Mouse (Mus musculus): Measurements from ENCODE around the gene Rhox13. TPM values are rescaled to one million over a fixed set of nuclear protein-coding genes. Genes with fewer than 3 reads are reported as not detected.
A peak's percentile ranks its signal among the peaks of the same experiment; 100 is the strongest.

Gene Rhox13
- not detected in 2 replicates for polyA plus RNA-seq (2016; fragmentation: Nextera tagmentation; extraction: Ambion mirVana)

GRCm38 (mm10) chrX:38120982-38121381 lies at the start of gene Rhox13:
Rhox13 (plus strand) TSS chrX:38121219.
- no peaks in the 10 kb centered on the region for H3K36me3 ChIP-seq
- H3K9me3 ChIP-seq (replicated peaks), result peaks cover 6% of the 10 kb centered on the region; the same call in 1 of the 2 replicates
- H3K4me3 ChIP-seq, result no peak within 1 kb of the TSS
- WGBS, result 94% methylated on average over 20 of the region's 20 CpGs
- H3K4me1 ChIP-seq, result no peaks in the 10 kb centered on the region
- DNase-seq (ENCODE audit: low spot score), result no peak
- no peaks in the 10 kb centered on the region for H3K27me3 ChIP-seq (ENCODE audit: low read depth, poor library complexity, severe bottlenecking)
- no peak within 1 kb of the TSS for H3K27ac ChIP-seq

- Histone ChIP-seq H3K27me3 (ENCODE audit: low read depth, poor library complexity, severe bottlenecking) (no peaks in the 10 kb centered on the region), H3K4me1 (no peaks in the 10 kb centered on the region), H3K36me3 (no peaks in the 10 kb centered on the region), H3K4me3 (no peak overlapping the region), H3K9me3 (replicated peaks) (no peaks in the 10 kb centered on the region), H3K27ac (no peak overlapping the region)
- 16% methylated on average over 12 of the region's 12 CpGs for WGBS
- peak; percentile 56 for DNase-seq (ENCODE audit: low spot score)
Observed at GRCm38 (mm10) chrX:38084226-38084625, 36.8 kb upstream of the Rhox13 start.

GRCm38 (mm10) chrX:38085041-38085440 lies 36.0 kb upstream of the Rhox13 start, which contains the start of gene Rhox11:
Rhox11 (minus strand) TSS chrX:38085141.
- Histone ChIP-seq H3K4me3 (no peak within 1 kb of the TSS), H3K9me3 (replicated peaks) (no peaks in the 10 kb centered on the region), H3K36me3 (no peaks in the 10 kb centered on the region), H3K27me3 (ENCODE audit: low read depth, poor library complexity, severe bottlenecking) (no peaks in the 10 kb centered on the region), H3K4me1 (no peaks in the 10 kb centered on the region), H3K27ac (no peak within 1 kb of the TSS)
- no peak for DNase-seq (ENCODE audit: low spot score)
- 87% methylated on average over 9 of the region's 9 CpGs for WGBS

- Histone ChIP-seq H3K9me3 (replicated peaks) (no peaks in the 10 kb centered on the region), H3K36me3 (no peaks in the 10 kb centered on the region), H3K4me1 (no peaks in the 10 kb centered on the region), H3K27ac (no peak within 1 kb of the TSS), H3K4me3 (no peak within 1 kb of the TSS), H3K27me3 (ENCODE audit: low read depth, poor library complexity, severe bottlenecking) (no peaks in the 10 kb centered on the region)
- no peak for DNase-seq (ENCODE audit: low spot score)
- 81% methylated on average over 4 of the region's 4 CpGs for WGBS
Observed at GRCm38 (mm10) chrX:38110807-38111206, 10.2 kb upstream of the Rhox13 start, which contains the start of gene Rhox12. Rhox12 (minus strand) TSS chrX:38110907.

GRCm38 (mm10) chrX:38121478-38121877 lies 459 bp downstream of the Rhox13 start:
- H3K27me3 ChIP-seq (ENCODE audit: low read depth, poor library complexity, severe bottlenecking), result no peaks in the 10 kb centered on the region
- no peak for DNase-seq (ENCODE audit: low spot score)
- H3K27ac ChIP-seq, result no peak overlapping the region
- H3K36me3 ChIP-seq, result no peaks in the 10 kb centered on the region
- H3K9me3 ChIP-seq (replicated peaks), result peaks cover 6% of the 10 kb centered on the region; the same call in 1 of the 2 replicates
- no peak overlapping the region for H3K4me3 ChIP-seq
- WGBS, result 86% methylated on average over 34 of the region's 34 CpGs
- no peaks in the 10 kb centered on the region for H3K4me1 ChIP-seq

GRCm38 (mm10) chrX:38159097-38159496 lies 38.1 kb downstream of the Rhox13 start:
- no peaks in the 10 kb centered on the region for H3K27me3 ChIP-seq (ENCODE audit: low read depth, poor library complexity, severe bottlenecking)
- no peak overlapping the region for H3K4me3 ChIP-seq
- H3K36me3 ChIP-seq, result no peaks in the 10 kb centered on the region
- no peaks in the 10 kb centered on the region for H3K4me1 ChIP-seq
- H3K9me3 ChIP-seq (replicated peaks), result no peaks in the 10 kb centered on the region
- H3K27ac ChIP-seq, result no peak overlapping the region
- DNase-seq (ENCODE audit: low spot score), result no peak
- 70% methylated on average over 1 of the region's 1 CpGs for WGBS

GRCm38 (mm10) chrX:38165315-38165714 lies 44.3 kb downstream of the Rhox13 start:
- no peak for DNase-seq (ENCODE audit: low spot score)
- 90% methylated on average over 3 of the region's 3 CpGs for WGBS
- no peaks in the 10 kb centered on the region for H3K4me1 ChIP-seq
- no peaks in the 10 kb centered on the region for H3K9me3 ChIP-seq (replicated peaks)
- H3K4me3 ChIP-seq, result no peak overlapping the region
- H3K36me3 ChIP-seq, result no peaks in the 10 kb centered on the region
- no peak overlapping the region for H3K27ac ChIP-seq
- no peaks in the 10 kb centered on the region for H3K27me3 ChIP-seq (ENCODE audit: low read depth, poor library complexity, severe bottlenecking)

GRCm38 (mm10) chrX:38166064-38166463 lies 45.0 kb downstream of the Rhox13 start:
- WGBS, result 84% methylated on average over 9 of the region's 9 CpGs

GRCm38 (mm10) chrX:38166592-38166991 lies 45.6 kb downstream of the Rhox13 start:
- DNase-seq (ENCODE audit: low spot score), result no peak
- no peak overlapping the region for H3K27ac ChIP-seq
- H3K4me3 ChIP-seq, result no peak overlapping the region
- H3K27me3 ChIP-seq (ENCODE audit: low read depth, poor library complexity, severe bottlenecking), result no peaks in the 10 kb centered on the region
- no peaks in the 10 kb centered on the region for H3K36me3 ChIP-seq
- H3K4me1 ChIP-seq, result no peaks in the 10 kb centered on the region
- WGBS, result 84% methylated on average over 4 of the region's 4 CpGs
- H3K9me3 ChIP-seq (replicated peaks), result no peaks in the 10 kb centered on the region

More at GRCm38 (mm10) chrX:38166064-38166463, 45.0 kb downstream of the Rhox13 start:
- Histone ChIP-seq H3K27me3 (ENCODE audit: low read depth, poor library complexity, severe bottlenecking) (no peaks in the 10 kb centered on the region), H3K4me1 (no peaks in the 10 kb centered on the region), H3K9me3 (replicated peaks) (no peaks in the 10 kb centered on the region), H3K27ac (no peak overlapping the region), H3K4me3 (no peak overlapping the region), H3K36me3 (no peaks in the 10 kb centered on the region)
- no peak for DNase-seq (ENCODE audit: low spot score)

Other genes starting within 250 kb of the Rhox13 start
- not detected in 2 replicates for gene Rhox8, start 242.3 kb upstream of the Rhox13 start, polyA plus RNA-seq (2016; fragmentation: Nextera tagmentation; extraction: Ambion mirVana)
- not detected in 2 replicates for gene Rhox7b, start 224.0 kb upstream of the Rhox13 start, polyA plus RNA-seq (2016; fragmentation: Nextera tagmentation; extraction: Ambion mirVana)
- gene Rhox9, start 219.4 kb upstream of the Rhox13 start, polyA plus RNA-seq (2016; fragmentation: Nextera tagmentation; extraction: Ambion mirVana), result not detected in 2 replicates
- gene Btg1-ps1, start 102.4 kb upstream of the Rhox13 start, polyA plus RNA-seq (2016; fragmentation: Nextera tagmentation; extraction: Ambion mirVana), result not detected in 2 replicates
- gene Btg1-ps2, start 78.1 kb upstream of the Rhox13 start, polyA plus RNA-seq (2016; fragmentation: Nextera tagmentation; extraction: Ambion mirVana), result not detected in 2 replicates
- gene Rhox10, start 54.7 kb upstream of the Rhox13 start, polyA plus RNA-seq (2016; fragmentation: Nextera tagmentation; extraction: Ambion mirVana), result not detected in 2 replicates
- gene Rhox11, start 36.1 kb upstream of the Rhox13 start, polyA plus RNA-seq (2016; fragmentation: Nextera tagmentation; extraction: Ambion mirVana), result not detected in 2 replicates
- gene Rhox12, start 10.3 kb upstream of the Rhox13 start, polyA plus RNA-seq (2016; fragmentation: Nextera tagmentation; extraction: Ambion mirVana), result not detected in 2 replicates
- gene Zbtb33, start 68.6 kb downstream of the Rhox13 start, polyA plus RNA-seq (2016; fragmentation: Nextera tagmentation; extraction: Ambion mirVana), result 3.3 and 3.4 TPM in 2 replicates
- 25.7 and 28.0 TPM in 2 replicates for gene Tmem255a, start 131.2 kb downstream of the Rhox13 start, polyA plus RNA-seq (2016; fragmentation: Nextera tagmentation; extraction: Ambion mirVana)
- gene Atp1b4, start 195.0 kb downstream of the Rhox13 start, polyA plus RNA-seq (2016; fragmentation: Nextera tagmentation; extraction: Ambion mirVana), result not detected in 2 replicates

All from limb, embryonic 10.5 days (tissue).